In genomic region chr1:131541903-131542302, GRCm38 (mm10) we compare ENCODE assay signal across 36 mouse cellular contexts. TPM values are rescaled to one million over a fixed set of nuclear protein-coding genes. Genes with fewer than 3 reads are reported as not detected.
DNase-seq lines count a peak whose midpoint lies in the region; ATAC-seq and TF ChIP-seq lines count a peak whose summit lies in the region.
"Had no signal": no experiment of that assay in that cellular context is flagged by ENCODE, and none has a peak within 500 bp of the region (broad histone marks: within the 10 kb centered on the region; RNA-seq: fewer than 3 reads in every experiment).

No protein-coding gene starts in this region.

- DNase-seq in limb, embryonic 10.5 days (ENCODE audit: low spot score): no peak
- peak; percentile 62 for DNase-seq in limb, embryonic 14.5 days (ENCODE audit: low spot score)
- DNase-seq in gastrocnemius, postnatal 36 days: no peak
- DNase-seq in kidney, adult 11 months: no peak
- DNase-seq: adrenal gland, postnatal 14 days; cerebellum, adult 11 months; cerebellum, adult 2 months; cerebellum, adult 9-11 months; cerebellum, postnatal 25 days; forebrain, postnatal 0 days; gastrocnemius, postnatal 25 days; heart, adult 2 months had no signal

- H3K9ac ChIP-seq in limb, embryonic 13.5 days: no peak overlapping the region
- no peak overlapping the region for H3K9ac ChIP-seq in embryonic facial prominence, embryonic 13.5 days
- no peak overlapping the region for H3K9ac ChIP-seq in limb, embryonic 14.5 days (ENCODE audit: low read depth, low read length, severe bottlenecking)
- H3K9ac ChIP-seq: forebrain, postnatal 0 days; hindbrain, embryonic 12.5 days; hindbrain, embryonic 15.5 days had no signal

- WGBS in limb, embryonic 13.5 days: 53% methylated on average over 5 of the region's 5 CpGs
- WGBS in limb, embryonic 10.5 days: 92% methylated on average over 5 of the region's 5 CpGs
- WGBS in embryonic facial prominence, embryonic 13.5 days: 27% methylated on average over 5 of the region's 5 CpGs
- WGBS in limb, embryonic 14.5 days: 46% methylated on average over 5 of the region's 5 CpGs

- no peaks in the 10 kb centered on the region for H3K36me3 ChIP-seq in limb, embryonic 13.5 days
- peaks cover 16% of the 10 kb centered on the region for H3K36me3 ChIP-seq in limb, embryonic 10.5 days
- H3K36me3 ChIP-seq in embryonic facial prominence, embryonic 13.5 days: no peaks in the 10 kb centered on the region
- no peaks in the 10 kb centered on the region for H3K36me3 ChIP-seq in limb, embryonic 14.5 days (ENCODE audit: control insufficient read depth, insufficient read depth, low read length)
- H3K36me3 ChIP-seq: hindbrain, embryonic 12.5 days; hindbrain, embryonic 15.5 days had no signal

- ATAC-seq in limb, embryonic 13.5 days (ENCODE audit: low FRiP score, low read depth): no peak
- 0 out of 2 replicates have a peak, but pooled peaks have one; percentile 62 for ATAC-seq in embryonic facial prominence, embryonic 13.5 days (ENCODE audit: insufficient number of reproducible peaks, insufficient read depth, low FRiP score, low TSS enrichment, low read depth)
- ATAC-seq in limb, embryonic 14.5 days (ENCODE audit: low FRiP score, low read depth): peak; percentile 60; the same call in 1 of the 2 replicates
- ATAC-seq in activated CD4-positive, CD25-positive, alpha-beta regulatory T cell, adult 4 months: no peak
- ATAC-seq: CD4-positive, CD25-positive, alpha-beta regulatory T cell, adult 4 months; forebrain, embryonic 14.5 days; forebrain, postnatal 0 days; intestine, postnatal 0 days; Patski had no signal

- H3K4me1 ChIP-seq in limb, embryonic 13.5 days: peaks cover 15% of the 10 kb centered on the region
- no peaks in the 10 kb centered on the region for H3K4me1 ChIP-seq in limb, embryonic 10.5 days
- peaks cover 10% of the 10 kb centered on the region for H3K4me1 ChIP-seq in embryonic facial prominence, embryonic 13.5 days
- peaks cover 12% of the 10 kb centered on the region for H3K4me1 ChIP-seq in limb, embryonic 14.5 days (ENCODE audit: control insufficient read depth, insufficient read depth, low read length)
- H3K4me1 ChIP-seq: heart, embryonic 10.5 days; hindbrain, embryonic 15.5 days had no signal

- no peak overlapping the region for H3K4me2 ChIP-seq in limb, embryonic 13.5 days (replicated peaks)
- H3K4me2 ChIP-seq in embryonic facial prominence, embryonic 13.5 days: no peak overlapping the region
- H3K4me2 ChIP-seq in limb, embryonic 14.5 days (replicated peaks; ENCODE audit: low read depth, low read length, severe bottlenecking): no peak overlapping the region
- H3K4me2 ChIP-seq: hindbrain, embryonic 12.5 days; hindbrain, embryonic 15.5 days had no signal

- peak overlapping the region; percentile 55; the same call in 1 of the 2 replicates for H3K27ac ChIP-seq in limb, embryonic 13.5 days
- no peak overlapping the region for H3K27ac ChIP-seq in limb, embryonic 10.5 days
- peak overlapping the region; percentile 83 for H3K27ac ChIP-seq in embryonic facial prominence, embryonic 13.5 days
- peak overlapping the region; percentile 40; the same call in 1 of the 2 replicates for H3K27ac ChIP-seq in limb, embryonic 14.5 days (replicated peaks; ENCODE audit: low read depth, low read length)
- H3K27ac ChIP-seq: forebrain, embryonic 10.5 days; heart, adult 2 months; heart, embryonic 10.5 days; hindbrain, embryonic 12.5 days; hindbrain, embryonic 15.5 days had no signal

- no peaks in the 10 kb centered on the region for H3K27me3 ChIP-seq in limb, embryonic 13.5 days
- H3K27me3 ChIP-seq in limb, embryonic 10.5 days (ENCODE audit: low read depth, poor library complexity, severe bottlenecking): no peaks in the 10 kb centered on the region
- H3K27me3 ChIP-seq in embryonic facial prominence, embryonic 13.5 days: no peaks in the 10 kb centered on the region
- H3K27me3 ChIP-seq in limb, embryonic 14.5 days (ENCODE audit: control insufficient read depth, insufficient read depth, low read length): no peaks in the 10 kb centered on the region
- H3K27me3 ChIP-seq: hindbrain, embryonic 12.5 days; hindbrain, embryonic 15.5 days; Patski had no signal

- H3K4me3 ChIP-seq in limb, embryonic 13.5 days: no peak overlapping the region
- H3K4me3 ChIP-seq in limb, embryonic 10.5 days: no peak overlapping the region
- no peak overlapping the region for H3K4me3 ChIP-seq in embryonic facial prominence, embryonic 13.5 days
- H3K4me3 ChIP-seq in limb, embryonic 14.5 days (replicated peaks; ENCODE audit: low read length): no peak overlapping the region
- H3K4me3 ChIP-seq: forebrain, embryonic 10.5 days; heart, adult 2 months; heart, embryonic 10.5 days; hindbrain, embryonic 12.5 days; hindbrain, embryonic 15.5 days had no signal

- no peak for TF ChIP-seq POLR2A in limb, embryonic 14.5 days (IDR thresholded peaks at IDR 0.05; ENCODE audit: borderline replicate concordance, extremely low read depth, insufficient read depth, insufficient read length)

- H3K9me3 ChIP-seq in limb, embryonic 13.5 days: no peaks in the 10 kb centered on the region
- no peaks in the 10 kb centered on the region for H3K9me3 ChIP-seq in limb, embryonic 10.5 days (replicated peaks)
- H3K9me3 ChIP-seq in embryonic facial prominence, embryonic 13.5 days: no peaks in the 10 kb centered on the region
- no peaks in the 10 kb centered on the region for H3K9me3 ChIP-seq in limb, embryonic 14.5 days (ENCODE audit: control insufficient read depth, low read length)
- H3K9me3 ChIP-seq: forebrain, embryonic 10.5 days; heart, embryonic 10.5 days; hindbrain, embryonic 12.5 days; hindbrain, embryonic 15.5 days had no signal

- intact Hi-C loops in gastrocnemius, postnatal 36 days (cut with DNase I): no loop called here

RNA-seq across cellular contexts. Expression of gene Fam72a, which starts 14.2 kb away (rescaled TPM):
- polyA plus RNA-seq in limb, embryonic 13.5 days (2015; fragmentation: Nextera tagmentation; extraction: Ambion mirVana): 2.5 and 2.8 TPM in 2 replicates
- polyA plus RNA-seq in limb, embryonic 10.5 days (2016; fragmentation: Nextera tagmentation; extraction: Ambion mirVana): 4.3 and 4.6 TPM in 2 replicates
- polyA plus RNA-seq in embryonic facial prominence, embryonic 13.5 days (2015; fragmentation: Nextera tagmentation; extraction: Ambion mirVana): 3.3 and 3.5 TPM in 2 replicates
- polyA plus RNA-seq in limb, embryonic 14.5 days (2012; rRNA removed): 1.8 and 2.5 TPM in 2 replicates
- polyA plus RNA-seq in limb, embryonic 14.5 days (2014; fragmentation: Nextera tagmentation; extraction: Ambion mirVana): 2.1 and 2.3 TPM in 2 replicates
- total RNA-seq in gastrocnemius, postnatal 36 days (2021): under 1 TPM; 0.26 to 0.44 TPM
- under 1 TPM; 0.60 to 0.85 TPM for polyA plus RNA-seq in activated CD4-positive, CD25-positive, alpha-beta regulatory T cell, adult 4 months (2017; shearing (Covaris generic))

RNA-seq across cellular contexts. Expression of gene Srgap2, which starts 14.8 kb away (rescaled TPM):
- 16.6 and 16.9 TPM in 2 replicates for polyA plus RNA-seq in limb, embryonic 13.5 days (2015; fragmentation: Nextera tagmentation; extraction: Ambion mirVana)
- polyA plus RNA-seq in limb, embryonic 10.5 days (2016; fragmentation: Nextera tagmentation; extraction: Ambion mirVana): 16.5 and 17.2 TPM in 2 replicates
- polyA plus RNA-seq in embryonic facial prominence, embryonic 13.5 days (2015; fragmentation: Nextera tagmentation; extraction: Ambion mirVana): 16.6 and 20.0 TPM in 2 replicates
- 38.9 and 43.1 TPM in 2 replicates for polyA plus RNA-seq in limb, embryonic 14.5 days (2012; rRNA removed)
- polyA plus RNA-seq in limb, embryonic 14.5 days (2014; fragmentation: Nextera tagmentation; extraction: Ambion mirVana): 20.5 and 23.6 TPM in 2 replicates
- total RNA-seq in gastrocnemius, postnatal 36 days (2021): 10 to 100 TPM; 10.3 to 10.5 TPM
- polyA plus RNA-seq in activated CD4-positive, CD25-positive, alpha-beta regulatory T cell, adult 4 months (2017; shearing (Covaris generic)): 10 to 100 TPM; 24.8 to 35.9 TPM

RNA-seq across cellular contexts. Expression of gene Avpr1b, which starts 57.1 kb away (rescaled TPM):
- not detected in 2 replicates for polyA plus RNA-seq in limb, embryonic 13.5 days (2015; fragmentation: Nextera tagmentation; extraction: Ambion mirVana)
- not detected in 2 replicates for polyA plus RNA-seq in limb, embryonic 10.5 days (2016; fragmentation: Nextera tagmentation; extraction: Ambion mirVana)
- polyA plus RNA-seq in embryonic facial prominence, embryonic 13.5 days (2015; fragmentation: Nextera tagmentation; extraction: Ambion mirVana): not detected in 2 replicates
- not detected in 2 replicates for polyA plus RNA-seq in limb, embryonic 14.5 days (2012; rRNA removed)
- polyA plus RNA-seq in limb, embryonic 14.5 days (2014; fragmentation: Nextera tagmentation; extraction: Ambion mirVana): not detected in 2 replicates
- total RNA-seq in gastrocnemius, postnatal 36 days (2021): not detected
- under 1 TPM in 1 of 2 experiments, not detected in 1; 0.11 TPM for polyA plus RNA-seq in activated CD4-positive, CD25-positive, alpha-beta regulatory T cell, adult 4 months (2017; shearing (Covaris generic))
- total RNA-seq: adrenal gland, adult 2 months; adrenal gland, postnatal 4 days; common myeloid progenitor, adult 5-6 weeks; ES-E14; forebrain, postnatal 0 days; gastrocnemius, adult 8-10 months; gastrocnemius, postnatal 25 days; granulocyte monocyte progenitor cell, adult 5-6 weeks; heart, adult 2 months; heart, postnatal 25 days; hematopoietic stem cell, adult 5-6 weeks had no signal
- polyA plus RNA-seq: adrenal gland, adult 2 months; C2C12; CD4-positive, CD25-positive, alpha-beta regulatory T cell, adult 4 months; cerebellum, adult 2 months; forebrain, embryonic 10.5 days; forebrain, embryonic 14.5 days; forebrain, postnatal 0 days; frontal cortex, adult 2 months; heart, adult 2 months; heart, embryonic 10.5 days; heart, embryonic 14.5 days; heart, postnatal 0 days; hindbrain, embryonic 12.5 days; hindbrain, embryonic 15.5 days; intestine, embryonic 14.5 days; intestine, postnatal 0 days; Patski had no signal

Comparison
In these comparisons a context has a peak if more than half of its experiments do, and no peak if none do; other contexts are left out.
1. ATAC-seq: peak in embryonic facial prominence, embryonic 13.5 days (single experiment) and limb, embryonic 14.5 days (single experiment); none in limb, embryonic 13.5 days (single experiment) and activated CD4-positive, CD25-positive, alpha-beta regulatory T cell, adult 4 months (single experiment).